Mouse (Mus musculus): ENCODE measurements around the gene Bcl9. TPM values are rescaled to one million over a fixed set of nuclear protein-coding genes. Genes with fewer than 3 reads are reported as not detected.

The Bcl9 gene
- polyA plus RNA-seq, 1 experiment from 2014 or later, result 86.4 TPM

DNA sequence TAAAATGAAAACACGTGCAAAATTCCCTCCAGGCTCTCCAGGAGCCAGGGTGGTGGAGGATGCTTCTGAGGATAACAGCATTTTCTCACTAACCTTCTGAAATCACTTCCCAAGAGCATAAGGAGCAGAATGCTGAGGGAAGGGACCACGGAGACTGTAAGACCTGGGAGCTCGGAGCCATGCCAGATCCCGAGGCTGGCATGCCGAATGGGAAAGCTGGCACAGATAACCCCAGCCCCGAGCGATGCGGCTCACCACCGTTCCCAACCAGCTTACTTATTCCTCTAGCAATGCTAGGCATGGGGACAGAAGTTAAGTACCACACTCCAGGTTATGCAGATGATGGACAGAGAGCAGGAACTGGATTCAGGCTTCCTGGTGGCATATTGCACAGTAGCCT, 13.7 kb downstream of the Bcl9 start:
- ATAC-seq (ENCODE audit: low FRiP score), result no peak
- Histone ChIP-seq H3K4me1 (replicated peaks) (peaks cover 20% of the 10 kb centered on the region), H3K4me2 (no peak overlapping the region), H3K9ac (no peak overlapping the region), H3K27ac (no peak overlapping the region), H3K4me3 (no peak overlapping the region), H3K36me3 (peaks cover 10% of the 10 kb centered on the region), H3K27me3 (no peaks in the 10 kb centered on the region), H3K9me3 (0 out of 2 replicates have a peak, but pooled peaks cover 3% of the 10 kb centered on the region)
- 91% methylated on average over 9 of the region's 9 CpGs for WGBS

DNA sequence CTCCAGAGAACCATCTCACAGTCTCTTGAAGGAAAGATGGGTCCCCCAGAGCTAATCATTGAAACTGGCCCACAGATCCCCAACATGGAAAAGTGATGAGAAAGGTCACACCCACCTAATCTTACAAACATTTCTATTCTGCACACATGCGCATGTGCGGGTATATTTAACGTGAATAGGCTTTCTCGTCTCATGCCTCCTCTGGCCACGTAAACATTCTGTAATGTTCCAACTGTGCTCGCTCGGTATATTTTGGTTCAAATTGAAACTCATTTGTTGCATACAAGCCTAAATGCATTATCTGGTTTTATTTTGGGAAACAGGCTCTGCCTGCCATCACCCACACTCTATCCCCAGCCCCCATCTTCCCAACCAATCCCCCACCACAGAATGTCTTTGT, 16.3 kb downstream of the Bcl9 start:
- Histone ChIP-seq H3K36me3 (peaks cover 12% of the 10 kb centered on the region), H3K4me2 (no peak overlapping the region), H3K9ac (no peak overlapping the region), H3K27me3 (no peaks in the 10 kb centered on the region), H3K4me1 (replicated peaks) (peaks cover 21% of the 10 kb centered on the region), H3K4me3 (no peak overlapping the region), H3K27ac (peak overlapping the region; percentile 23; the same call in 1 of the 2 replicates), H3K9me3 (0 out of 2 replicates have a peak, but pooled peaks cover 3% of the 10 kb centered on the region)
- ATAC-seq (ENCODE audit: low FRiP score), result no peak
- 91% methylated on average over 7 of the region's 7 CpGs for WGBS

- ATAC-seq (ENCODE audit: low FRiP score), result no peak
- WGBS, result 81% methylated on average over 5 of the region's 5 CpGs
- no peak overlapping the region for H3K4me3 ChIP-seq
Observed at GRCm38 (mm10) chr3:97275708-97276107, 22.0 kb downstream of the Bcl9 start.

GRCm38 (mm10) chr3:97274516-97275230, 23.0 kb downstream of the Bcl9 start:
- H3K27ac ChIP-seq, result no peak overlapping the region
- ATAC-seq (ENCODE audit: low FRiP score), result no peak
- H3K9me3 ChIP-seq, result no peaks in the 10 kb centered on the region
- H3K36me3 ChIP-seq, result peaks cover 5% of the 10 kb centered on the region; the same call in 1 of the 2 replicates
- H3K4me3 ChIP-seq, result no peak overlapping the region
- no peak overlapping the region for H3K4me2 ChIP-seq
- no peaks in the 10 kb centered on the region for H3K27me3 ChIP-seq
- no peak overlapping the region for H3K9ac ChIP-seq
- H3K4me1 ChIP-seq (replicated peaks), result peaks cover 27% of the 10 kb centered on the region
- 89% methylated on average over 15 of the region's 15 CpGs for WGBS

More at GRCm38 (mm10) chr3:97275708-97276107, 22.0 kb downstream of the Bcl9 start:
- Histone ChIP-seq H3K27ac (no peak overlapping the region), H3K4me2 (no peak overlapping the region), H3K27me3 (no peaks in the 10 kb centered on the region), H3K9ac (no peak overlapping the region), H3K9me3 (no peaks in the 10 kb centered on the region), H3K36me3 (peaks cover 5% of the 10 kb centered on the region; the same call in 1 of the 2 replicates), H3K4me1 (replicated peaks) (peaks cover 31% of the 10 kb centered on the region)

- WGBS, result 89% methylated on average over 5 of the region's 5 CpGs
- H3K9ac ChIP-seq, result no peak overlapping the region
- H3K27me3 ChIP-seq, result no peaks in the 10 kb centered on the region
- H3K4me1 ChIP-seq (replicated peaks), result peaks cover 27% of the 10 kb centered on the region
- H3K9me3 ChIP-seq, result no peaks in the 10 kb centered on the region
- H3K4me2 ChIP-seq, result no peak overlapping the region
- no peak overlapping the region for H3K4me3 ChIP-seq
- no peak overlapping the region for H3K27ac ChIP-seq
- peaks cover 5% of the 10 kb centered on the region; the same call in 1 of the 2 replicates for H3K36me3 ChIP-seq
- ATAC-seq (ENCODE audit: low FRiP score), result no peak
Observed at GRCm38 (mm10) chr3:97273876-97274275, 23.8 kb downstream of the Bcl9 start.

GRCm38 (mm10) chr3:97265667-97266415, 31.9 kb downstream of the Bcl9 start:
- Histone ChIP-seq H3K4me1 (replicated peaks) (peaks cover 25% of the 10 kb centered on the region), H3K4me2 (no peak overlapping the region), H3K36me3 (no peaks in the 10 kb centered on the region), H3K9me3 (no peaks in the 10 kb centered on the region), H3K4me3 (no peak overlapping the region), H3K9ac (no peak overlapping the region), H3K27ac (peak overlapping the region; percentile 35; the same call in 1 of the 2 replicates), H3K27me3 (no peaks in the 10 kb centered on the region)
- ATAC-seq (ENCODE audit: low FRiP score), result no peak
- 72% methylated on average over 15 of the region's 15 CpGs for WGBS

DNA sequence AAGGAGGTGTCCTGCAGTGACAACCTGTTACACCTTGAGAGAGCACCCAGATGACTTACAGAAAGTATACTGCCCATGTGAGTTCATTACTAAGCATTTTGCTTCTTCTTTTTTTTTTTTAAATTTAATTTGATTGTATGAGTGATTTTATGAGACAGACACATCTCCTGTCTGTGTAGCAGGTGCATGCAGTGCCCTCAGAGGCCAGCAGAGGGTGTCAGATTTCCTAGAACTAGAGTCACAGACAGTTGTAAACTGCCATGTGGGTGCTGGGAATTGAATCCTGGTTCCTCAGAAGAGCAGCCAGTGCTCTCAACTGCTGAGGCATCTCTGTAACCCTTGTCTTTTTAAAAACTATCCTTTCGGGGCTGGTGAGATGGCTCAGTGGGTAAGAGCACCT, 35.5 kb downstream of the Bcl9 start:
- H3K4me2 ChIP-seq, result no peak overlapping the region
- peaks cover 6% of the 10 kb centered on the region; the same call in 1 of the 2 replicates for H3K9me3 ChIP-seq
- WGBS, result 96% methylated on average over 1 of the region's 1 CpGs
- H3K4me3 ChIP-seq, result no peak overlapping the region
- no peak overlapping the region for H3K9ac ChIP-seq
- peaks cover 19% of the 10 kb centered on the region for H3K4me1 ChIP-seq (replicated peaks)
- peaks cover 13% of the 10 kb centered on the region for H3K36me3 ChIP-seq
- H3K27me3 ChIP-seq, result no peaks in the 10 kb centered on the region
- ATAC-seq (ENCODE audit: low FRiP score), result no peak
- H3K27ac ChIP-seq, result no peak overlapping the region

DNA sequence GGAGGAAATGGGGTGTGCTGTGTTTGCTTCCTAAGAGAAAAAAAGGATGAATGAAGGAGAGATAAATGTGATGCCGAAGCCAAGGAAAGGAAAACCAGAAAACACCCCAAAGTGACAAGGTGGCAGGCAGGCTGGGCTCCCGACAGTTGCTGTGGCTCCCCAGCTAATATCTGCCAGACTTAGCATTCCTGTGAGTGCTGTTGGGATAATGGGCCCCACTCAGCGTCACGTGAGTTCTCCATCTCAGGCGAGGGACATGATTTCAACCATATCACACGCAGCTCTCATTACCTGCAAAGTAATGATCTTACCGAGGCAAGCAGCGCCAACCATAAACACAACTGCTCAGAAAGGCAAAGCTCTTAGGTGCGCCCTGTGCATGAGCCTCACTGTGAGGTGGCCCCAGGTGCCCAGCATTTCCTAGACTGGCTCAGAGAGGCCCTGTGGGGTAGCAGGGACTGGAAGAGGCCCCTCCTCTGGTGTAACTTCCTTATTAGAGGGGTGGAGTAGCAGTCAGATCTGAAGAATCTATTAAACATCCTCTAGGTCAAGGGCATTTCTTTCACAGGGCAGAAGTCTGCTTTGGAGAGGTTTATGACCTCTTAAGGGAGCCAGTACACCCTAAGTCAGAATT, 41.9 kb downstream of the Bcl9 start:
- Histone ChIP-seq H3K9ac (peak overlapping the region; percentile 43; the same call in 1 of the 2 replicates), H3K27ac (peak overlapping the region; percentile 46; the same call in 1 of the 2 replicates), H3K4me2 (peak overlapping the region; percentile 32; the same call in 1 of the 2 replicates), H3K9me3 (peaks cover 6% of the 10 kb centered on the region; the same call in 1 of the 2 replicates), H3K27me3 (no peaks in the 10 kb centered on the region), H3K4me3 (no peak overlapping the region), H3K4me1 (replicated peaks) (peaks cover 32% of the 10 kb centered on the region), H3K36me3 (peaks cover 13% of the 10 kb centered on the region)
- WGBS, result 24% methylated on average over 9 of the region's 9 CpGs
- ATAC-seq (ENCODE audit: low FRiP score), result peak; percentile 65

- ATAC-seq (ENCODE audit: low FRiP score), result no peak
- H3K36me3 ChIP-seq, result peaks cover 13% of the 10 kb centered on the region
- H3K9me3 ChIP-seq, result peaks cover 6% of the 10 kb centered on the region; the same call in 1 of the 2 replicates
- peaks cover 32% of the 10 kb centered on the region for H3K4me1 ChIP-seq (replicated peaks)
- no peak overlapping the region for H3K27ac ChIP-seq
- no peaks in the 10 kb centered on the region for H3K27me3 ChIP-seq
- H3K4me2 ChIP-seq, result no peak overlapping the region
- H3K9ac ChIP-seq, result no peak overlapping the region
- no peak overlapping the region for H3K4me3 ChIP-seq
- 17% methylated on average over 4 of the region's 5 CpGs for WGBS
Observed at GRCm38 (mm10) chr3:97254861-97255465, 42.8 kb downstream of the Bcl9 start.

DNA sequence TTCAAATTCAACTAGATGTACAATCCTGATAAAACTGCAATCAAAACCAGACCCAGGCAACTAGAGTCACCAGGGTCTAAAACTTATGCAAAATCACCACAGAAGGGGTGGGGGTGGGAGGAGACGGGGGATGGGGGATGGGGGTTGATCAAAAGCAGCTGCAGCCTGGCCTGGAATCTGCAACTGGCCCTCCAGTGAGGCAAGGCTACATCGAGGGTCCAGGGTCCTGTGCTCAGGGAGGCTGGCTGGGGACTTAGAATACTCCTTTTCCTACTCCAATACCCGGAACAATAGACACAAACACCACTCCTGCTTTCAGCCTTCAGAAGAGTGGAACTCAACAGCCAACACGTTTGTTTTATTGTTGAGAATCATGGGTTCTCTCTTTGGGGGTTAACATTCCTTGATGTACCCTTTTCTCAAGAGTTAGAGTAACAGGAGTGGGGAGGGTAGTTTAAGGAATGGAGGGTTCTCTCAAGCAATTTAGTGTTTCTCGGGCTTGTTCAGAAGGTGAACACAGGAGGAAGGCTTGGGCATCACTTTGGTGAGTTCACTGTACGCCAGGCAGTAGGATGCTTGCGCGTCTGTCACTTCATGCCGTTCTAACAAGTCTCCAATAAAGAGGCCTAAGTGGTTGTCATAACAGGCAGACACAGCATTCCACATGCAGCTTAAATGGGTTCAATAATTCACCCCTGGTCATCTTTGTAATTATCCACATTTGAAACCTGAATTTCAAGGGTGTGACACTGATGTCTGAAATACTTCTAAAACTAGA, 43.7 kb downstream of the Bcl9 start:
- Histone ChIP-seq H3K4me1 (replicated peaks) (peaks cover 32% of the 10 kb centered on the region), H3K27me3 (no peaks in the 10 kb centered on the region), H3K36me3 (peaks cover 7% of the 10 kb centered on the region), H3K4me3 (no peak overlapping the region), H3K27ac (no peak overlapping the region), H3K9me3 (peaks cover 5% of the 10 kb centered on the region; the same call in 1 of the 2 replicates), H3K9ac (no peak overlapping the region), H3K4me2 (no peak overlapping the region)
- 26% methylated on average over 9 of the region's 9 CpGs for WGBS
- ATAC-seq (ENCODE audit: low FRiP score), result no peak

DNA sequence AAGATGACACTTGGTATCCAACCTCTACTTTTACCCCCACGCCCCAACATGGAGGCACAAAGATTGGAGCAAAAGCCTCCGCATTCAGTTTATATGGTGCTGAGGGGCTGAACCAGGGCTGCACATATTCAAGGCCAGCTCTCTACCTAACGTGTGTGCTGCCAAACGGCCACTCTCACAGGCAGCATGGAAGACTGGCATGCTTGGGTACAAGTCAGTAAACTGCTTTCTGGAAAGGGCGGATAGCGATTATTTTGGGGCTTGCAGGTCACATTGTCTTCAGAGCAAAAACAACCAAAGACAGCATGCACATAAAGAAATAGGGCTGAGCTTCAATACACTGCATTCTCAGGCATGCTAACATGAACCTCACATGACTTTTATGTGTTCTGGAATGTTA, 44.8 kb downstream of the Bcl9 start:
- Histone ChIP-seq H3K4me1 (replicated peaks) (peaks cover 32% of the 10 kb centered on the region), H3K4me2 (no peak overlapping the region), H3K9me3 (no peaks in the 10 kb centered on the region), H3K9ac (no peak overlapping the region), H3K27ac (no peak overlapping the region), H3K4me3 (no peak overlapping the region), H3K27me3 (no peaks in the 10 kb centered on the region), H3K36me3 (no peaks in the 10 kb centered on the region)
- WGBS, result 79% methylated on average over 6 of the region's 6 CpGs
- no peak for ATAC-seq (ENCODE audit: low FRiP score)
